Mouse (Mus musculus): Measurements from ENCODE around the gene Gm21190.
"Not testable (repeated sequence)": the region's sequence is repeated elsewhere in the genome, so short reads cannot be mapped to it uniquely, and the experiment has no call there.

GRCm38 (mm10) chr5:15520418-15520817, 8.6 kb downstream of the Gm21190 start:
- TF ChIP-seq CTCF (IDR thresholded peaks at IDR 0.05; ENCODE audit: low read depth): peak; percentile 26; the same call in 1 of the 2 replicates
- TF ChIP-seq EP300 (IDR thresholded peaks at IDR 0.05; ENCODE audit: low read depth): not testable (repeated sequence)
